In the genomic region with DNA sequence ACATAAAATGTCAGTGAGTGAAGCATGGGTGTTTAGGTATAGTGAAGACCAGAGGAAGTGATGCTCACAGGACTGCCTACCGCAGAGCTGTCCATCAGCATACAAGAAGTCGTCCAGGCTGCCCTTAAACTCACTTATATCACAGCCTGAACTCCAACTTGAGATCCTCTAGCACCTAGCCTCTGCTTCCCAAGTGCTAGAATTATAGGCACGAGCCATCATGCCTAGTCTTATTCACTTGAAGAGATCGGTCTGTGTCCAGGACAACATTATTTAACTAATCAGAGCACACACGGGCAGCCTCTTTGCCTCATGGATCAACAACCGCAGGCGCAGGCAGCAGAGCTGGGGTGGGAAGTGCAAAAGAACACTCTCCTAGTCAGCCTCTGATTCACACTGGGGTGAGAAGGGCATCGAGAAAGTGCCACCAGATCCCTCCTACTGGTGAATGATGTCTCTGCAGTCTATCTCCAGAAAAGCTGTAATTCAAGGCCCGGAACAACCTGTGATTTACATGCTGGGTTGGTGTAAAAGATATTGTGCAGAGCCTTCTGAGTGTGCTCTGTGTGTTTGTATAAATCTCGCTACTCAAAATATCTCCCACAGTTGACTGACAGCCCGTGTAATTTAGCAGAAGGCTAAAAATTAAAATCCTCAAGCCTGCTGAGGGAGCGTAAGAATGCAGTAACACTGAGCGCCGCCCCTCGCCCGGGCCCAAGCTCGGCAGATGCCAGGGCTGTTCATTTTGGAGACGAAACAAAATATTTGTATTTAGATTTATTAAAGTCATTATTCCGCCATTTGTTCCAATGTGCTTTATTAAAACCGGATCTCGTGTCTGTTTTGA, we compare ENCODE assay signal across 8 mouse cellular contexts.
DNase-seq lines count a peak whose midpoint lies in the region; ATAC-seq and TF ChIP-seq lines count a peak whose summit lies in the region.
"Had no signal": no experiment of that assay in that cellular context is flagged by ENCODE, and none has a peak within 500 bp of the region (broad histone marks: within the 10 kb centered on the region; RNA-seq: fewer than 3 reads in every experiment).

No protein-coding gene starts in this region.

- no peaks in the 10 kb centered on the region for H3K9me3 ChIP-seq in limb, embryonic 12.5 days
- no peaks in the 10 kb centered on the region for H3K9me3 ChIP-seq in midbrain, embryonic 14.5 days (ENCODE audit: control insufficient read depth, low read length)
- H3K9me3 ChIP-seq: megakaryocyte, embryonic 14.5 days had no signal

- ATAC-seq in limb, embryonic 12.5 days (ENCODE audit: insufficient number of reproducible peaks, insufficient read depth, low FRiP score, low TSS enrichment, low read depth): no peak
- ATAC-seq in midbrain, embryonic 14.5 days (ENCODE audit: low FRiP score, low TSS enrichment): peak; percentile 64; the same call in 1 of the 2 replicates

- H3K27ac ChIP-seq in kidney, adult 2 months (ENCODE audit: insufficient read depth, low read depth, low read length): no peak overlapping the region
- H3K27ac ChIP-seq in limb, embryonic 12.5 days: no peak overlapping the region
- peak overlapping the region; percentile 66 for H3K27ac ChIP-seq in midbrain, embryonic 14.5 days (replicated peaks; ENCODE audit: low read depth, low read length)
- no peak overlapping the region for H3K27ac ChIP-seq in spleen, adult 2 months (ENCODE audit: insufficient read depth, low read length)

- 29% methylated on average over 21 of the region's 21 CpGs for WGBS in kidney, adult 2 months
- 7% methylated on average over 21 of the region's 21 CpGs for WGBS in limb, embryonic 12.5 days
- 7% methylated on average over 21 of the region's 21 CpGs for WGBS in midbrain, embryonic 14.5 days
- WGBS in spleen, adult 2 months: 19% methylated on average over 21 of the region's 21 CpGs

- peak; percentile 70 for TF ChIP-seq CTCF in kidney, adult 2 months (conservative IDR thresholded peaks at IDR 0.05; ENCODE audit: insufficient read depth, insufficient read length, low read depth, low read length)
- peak; percentile 44; the same call in 1 of the 2 replicates for TF ChIP-seq CTCF in spleen, adult 2 months (IDR thresholded peaks at IDR 0.05; ENCODE audit: extremely low read depth, insufficient read depth, insufficient read length, insufficient replicate concordance)

- H3K4me3 ChIP-seq in kidney, adult 2 months (ENCODE audit: insufficient read depth, low read depth, low read length): no peak overlapping the region
- peak overlapping the region; percentile 8; the same call in 1 of the 2 replicates for H3K4me3 ChIP-seq in limb, embryonic 12.5 days (replicated peaks)
- H3K4me3 ChIP-seq in midbrain, embryonic 14.5 days (replicated peaks; ENCODE audit: low read depth, low read length): no peak overlapping the region
- H3K4me3 ChIP-seq in spleen, adult 2 months (ENCODE audit: extremely low read depth, insufficient read depth, insufficient read length): no peak overlapping the region

- no peak overlapping the region for H3K9ac ChIP-seq in limb, embryonic 12.5 days (replicated peaks)
- no peak overlapping the region for H3K9ac ChIP-seq in midbrain, embryonic 14.5 days (replicated peaks; ENCODE audit: low read length)

- TF ChIP-seq POLR2A in kidney, adult 2 months (IDR thresholded peaks at IDR 0.05; ENCODE audit: low read depth, low read length): no peak
- TF ChIP-seq POLR2A in spleen, adult 2 months (IDR thresholded peaks at IDR 0.05; ENCODE audit: low read depth, low read length): no peak

- peak; percentile 81 for DNase-seq in ZHBTc4 (ENCODE audit: low read depth, low spot score)
- DNase-seq in cerebellum, postnatal 25 days: peak; percentile 68 to 71
- peak; percentile 65 to 67 for DNase-seq in heart, adult 18-20 months
- DNase-seq in kidney, adult 2 months: peak; percentile 71
- peak; percentile 85 for DNase-seq in midbrain, embryonic 14.5 days
- peak; percentile 56 to 67 for DNase-seq in spleen, adult 2 months (ENCODE audit: low read depth in 1 of 2, low spot score in 2 of 2)

- H3K36me3 ChIP-seq in kidney, adult 2 months (ENCODE audit: control insufficient read depth, insufficient read depth, low read length): no peaks in the 10 kb centered on the region
- H3K36me3 ChIP-seq in limb, embryonic 12.5 days: no peaks in the 10 kb centered on the region
- no peaks in the 10 kb centered on the region for H3K36me3 ChIP-seq in midbrain, embryonic 14.5 days (ENCODE audit: control insufficient read depth, insufficient read depth, low read length)
- no peaks in the 10 kb centered on the region for H3K36me3 ChIP-seq in spleen, adult 2 months (ENCODE audit: control insufficient read depth, insufficient read depth, low read length)

- peak overlapping the region; percentile 45 for H3K4me2 ChIP-seq in limb, embryonic 12.5 days
- H3K4me2 ChIP-seq in midbrain, embryonic 14.5 days (ENCODE audit: low read length): peak overlapping the region; percentile 36

- no peaks in the 10 kb centered on the region for H3K27me3 ChIP-seq in kidney, adult 2 months (replicated peaks; ENCODE audit: control insufficient read depth, insufficient read depth, low read length)
- peaks cover 32% of the 10 kb centered on the region for H3K27me3 ChIP-seq in limb, embryonic 12.5 days
- H3K27me3 ChIP-seq in midbrain, embryonic 14.5 days (ENCODE audit: control insufficient read depth, insufficient read depth, low read length): peaks cover 6% of the 10 kb centered on the region; the same call in 1 of the 2 replicates
- H3K27me3 ChIP-seq in spleen, adult 2 months (ENCODE audit: control insufficient read depth, insufficient read depth, low read length): no peaks in the 10 kb centered on the region

- H3K4me1 ChIP-seq in kidney, adult 2 months (ENCODE audit: control insufficient read depth, insufficient read depth, low read length): peaks cover 7% of the 10 kb centered on the region; the same call in 1 of the 2 replicates
- H3K4me1 ChIP-seq in limb, embryonic 12.5 days (replicated peaks): peaks cover 37% of the 10 kb centered on the region
- peaks cover 26% of the 10 kb centered on the region for H3K4me1 ChIP-seq in midbrain, embryonic 14.5 days (ENCODE audit: control insufficient read depth, insufficient read depth, low read length)
- H3K4me1 ChIP-seq in spleen, adult 2 months (ENCODE audit: control insufficient read depth, insufficient read depth, insufficient read length): no peaks in the 10 kb centered on the region; the same call in 1 of the 2 replicates
